Mouse (Mus musculus) heart, adult 2 months (tissue): ENCODE results near the gene Hsd17b1.
A peak's percentile ranks its signal among the peaks of the same experiment; 100 is the strongest.

Source experiments
- CTCF ChIP-seq: fragments of 200-600 bp; IDR thresholded peaks from 2 replicates; pipeline ENCODE4 v1.8.1; 2022; ENCODE audit warnings: antibody characterized with exemption, mild to moderate bottlenecking, moderate library complexity
- POLR2A ChIP-seq: fragments of 200-500 bp; IDR thresholded peaks from 2 replicates; pipeline ENCODE4 v1.6.1; 2011; ENCODE audit warnings: mild to moderate bottlenecking, low read depth, low read length, control low read depth; ENCODE audit not compliant: insufficient read depth

DNA sequence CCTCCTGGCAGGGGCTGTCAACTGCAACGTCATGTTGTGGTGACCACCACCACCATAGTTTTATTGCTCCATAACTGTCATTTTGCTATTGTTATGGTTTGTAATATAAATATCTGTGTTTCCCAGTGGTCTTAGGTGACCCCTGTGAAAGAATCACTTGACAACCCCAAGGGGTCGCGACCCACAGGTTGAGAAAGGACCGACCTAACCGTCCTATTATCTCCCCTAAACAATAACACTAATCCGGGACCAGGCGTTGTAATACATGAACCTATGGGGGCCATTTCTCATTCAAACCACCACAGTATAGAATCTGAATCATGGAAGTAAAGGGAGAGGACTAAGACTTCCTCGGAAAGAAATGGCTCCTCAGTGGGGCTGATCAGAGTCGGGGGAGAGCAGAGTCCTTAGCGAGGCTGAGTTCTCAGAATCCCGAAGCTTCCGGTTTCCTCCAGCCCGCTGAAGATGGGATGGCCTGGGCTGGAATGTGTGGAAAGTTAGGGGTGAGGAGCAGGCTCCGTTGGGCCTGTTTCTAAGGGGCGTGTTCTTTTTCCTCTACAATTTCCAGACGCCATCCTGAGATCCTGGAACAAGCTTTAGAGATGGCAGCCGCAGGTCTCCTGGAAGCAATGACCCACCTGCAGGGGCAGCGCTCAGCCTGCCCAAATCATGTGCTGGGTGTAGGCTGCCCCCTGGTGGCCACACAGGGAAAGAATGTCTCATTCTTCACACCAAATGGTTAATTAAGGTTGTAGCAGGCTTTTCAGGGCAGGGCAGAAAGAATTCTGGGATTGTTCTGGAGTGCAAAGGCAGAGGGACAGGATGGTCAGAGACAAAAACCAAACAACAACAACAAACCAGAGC is 11.4 kb upstream of the Hsd17b1 start:
- TF ChIP-seq POLR2A, result no peak
- peak; percentile 94 for TF ChIP-seq CTCF
